ENCODE assay signal across 29 mouse cellular contexts in the genomic region with DNA sequence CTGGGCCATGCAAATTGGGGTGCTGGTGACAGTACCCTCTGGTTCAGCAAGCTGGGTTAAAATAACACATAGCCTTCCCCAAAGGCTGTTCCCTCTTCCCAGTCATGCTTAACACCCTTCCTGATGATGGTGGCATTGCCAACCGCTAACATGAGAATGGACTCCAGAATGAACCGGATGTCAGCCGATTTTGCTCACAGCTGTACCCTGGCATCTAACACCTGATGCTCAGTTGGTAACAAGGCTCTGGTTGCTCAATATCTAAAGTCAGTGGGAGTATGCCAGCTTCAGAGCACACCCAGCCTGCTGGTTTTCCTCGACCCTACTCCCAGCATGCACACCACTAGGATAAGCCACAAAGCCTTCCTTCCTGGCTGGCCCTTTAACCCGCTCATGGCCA.
"Had no signal": no experiment of that assay in that cellular context is flagged by ENCODE, and none has a peak within 500 bp of the region (broad histone marks: within the 10 kb centered on the region; RNA-seq: fewer than 3 reads in every experiment).

No protein-coding gene starts in this region.

- H3K27me3 ChIP-seq: heart, embryonic 13.5 days; heart, embryonic 15.5 days; kidney, embryonic 15.5 days; limb, embryonic 13.5 days; limb, embryonic 15.5 days; liver, embryonic 15.5 days had no signal

- H3K9me3 ChIP-seq: heart, embryonic 13.5 days; heart, embryonic 15.5 days; hindbrain, embryonic 10.5 days; hindbrain, embryonic 13.5 days; hindbrain, embryonic 15.5 days; kidney, embryonic 15.5 days; limb, embryonic 13.5 days; limb, embryonic 15.5 days; liver, embryonic 13.5 days; liver, embryonic 15.5 days had no signal

- H3K36me3 ChIP-seq: heart, embryonic 13.5 days; heart, embryonic 15.5 days; hindbrain, embryonic 10.5 days; hindbrain, embryonic 13.5 days; hindbrain, embryonic 15.5 days; kidney, embryonic 15.5 days; limb, embryonic 13.5 days; limb, embryonic 15.5 days; liver, embryonic 13.5 days; liver, embryonic 15.5 days had no signal

- ATAC-seq: hindbrain, postnatal 0 days; intestine, embryonic 16.5 days had no signal

- H3K27ac ChIP-seq: gastrocnemius, adult 2 months; heart, adult 2 months; heart, embryonic 13.5 days; heart, embryonic 15.5 days; hindbrain, embryonic 10.5 days; hindbrain, embryonic 13.5 days; hindbrain, embryonic 15.5 days; hindbrain, postnatal 0 days; kidney, embryonic 15.5 days; kidney, postnatal 0 days; limb, embryonic 13.5 days; limb, embryonic 15.5 days; liver, embryonic 13.5 days; liver, embryonic 15.5 days had no signal

- DNase-seq: gastrocnemius, adult 2 months; gastrocnemius, postnatal 10 days; gastrocnemius, postnatal 25 days; heart, adult 2 months; heart, postnatal 14 days; heart, postnatal 4 days; kidney, adult 11 months; kidney, adult 2 months; kidney, adult 9 months; kidney, postnatal 14 days; kidney, postnatal 36 days; layer of hippocampus, adult 9-11 months; layer of hippocampus, postnatal 36 days; left cerebral cortex, postnatal 4 days; liver, embryonic 13.5 days had no signal

- H3K4me3 ChIP-seq: gastrocnemius, adult 2 months; heart, adult 2 months; heart, embryonic 15.5 days; hindbrain, embryonic 10.5 days; hindbrain, embryonic 13.5 days; hindbrain, embryonic 15.5 days; kidney, embryonic 15.5 days; limb, embryonic 15.5 days; liver, embryonic 13.5 days; liver, embryonic 15.5 days had no signal

- H3K9ac ChIP-seq: heart, embryonic 13.5 days; heart, embryonic 15.5 days; hindbrain, embryonic 13.5 days; hindbrain, embryonic 15.5 days; kidney, embryonic 15.5 days; limb, embryonic 13.5 days; limb, embryonic 15.5 days; liver, embryonic 13.5 days; liver, embryonic 15.5 days had no signal

- H3K4me2 ChIP-seq: heart, embryonic 11.5 days; hindbrain, embryonic 13.5 days; hindbrain, embryonic 15.5 days; kidney, embryonic 15.5 days; liver, embryonic 11.5 days; liver, embryonic 13.5 days; liver, embryonic 15.5 days had no signal
